Mouse (Mus musculus) kidney, embryonic 14.5 days (tissue): ENCODE results near the gene Fam214b. TPM values are rescaled to one million over a fixed set of nuclear protein-coding genes. Genes with fewer than 3 reads are reported as not detected.
"Not testable (repeated sequence)": the region's sequence is repeated elsewhere in the genome, so short reads cannot be mapped to it uniquely, and the experiment has no call there.

Experiments used
- ATAC-seq: fragments of 200-750 bp; cut with Nextera tagmentation; 2 replicates; pipeline ENCODE4 v1.8.0; 2017; ENCODE audit warnings: moderate number of reproducible peaks, mild to moderate bottlenecking, moderate TSS enrichment, moderate library complexity; ENCODE audit not compliant: low FRiP score, low TSS enrichment
- H3K27ac ChIP-seq: fragments of 300-500 bp; sonication (generic); 2 replicates; pipeline ENCODE4 v1.5.1; 2014; ENCODE audit warnings: low read depth, mild to moderate bottlenecking, low read length, moderate library complexity, mixed read lengths
- H3K27me3 ChIP-seq: fragments of 300-500 bp; sonication (generic); 2 replicates; pipeline ENCODE4 v1.6.1; 2014; ENCODE audit warnings: mild to moderate bottlenecking, low read length; ENCODE audit not compliant: control insufficient read depth, insufficient read depth
- H3K36me3 ChIP-seq: fragments of 300-500 bp; sonication (generic); 2 replicates; pipeline ENCODE4 v1.6.1; 2014; ENCODE audit warnings: low read length, mixed read lengths; ENCODE audit not compliant: control insufficient read depth, insufficient read depth
- H3K4me1 ChIP-seq: fragments of 300-500 bp; sonication (generic); 2 replicates; pipeline ENCODE4 v1.6.1; 2014; ENCODE audit warnings: low read length, mixed read lengths; ENCODE audit not compliant: control insufficient read depth, insufficient read depth
- H3K4me2 ChIP-seq: fragments of 300-500 bp; sonication (generic); replicated peaks from 2 replicates; pipeline ENCODE4 v1.6.1; 2014; ENCODE audit warnings: low read depth, mild to moderate bottlenecking, low read length
- H3K4me3 ChIP-seq: fragments of 300-500 bp; sonication (generic); 2 replicates; pipeline ENCODE4 v1.5.1; 2014; ENCODE audit warnings: mild to moderate bottlenecking, low read length
- H3K9ac ChIP-seq: fragments of 300-500 bp; sonication (generic); 2 replicates; pipeline ENCODE4 v1.6.1; 2014; ENCODE audit warnings: low read depth, mild to moderate bottlenecking, low read length, moderate library complexity
- H3K9me3 ChIP-seq: fragments of 300-500 bp; sonication (generic); 2 replicates; pipeline ENCODE4 v1.6.1; 2016; ENCODE audit warnings: low read length; ENCODE audit not compliant: control insufficient read depth
- WGBS: fragments of 180-500 bp; shearing (Covaris S2); extraction: QIAGEN DNeasy Blood & Tissue Kit; methylation state at CpG from one replicate; pipeline ENCODE4 v1.1.7; 2014; 5-methylcytosine and 5-hydroxymethylcytosine counted together
- polyA plus RNA-seq: library from polyadenylated mRNA; unstranded; fragments of >200 nt; fragmentation: Nextera tagmentation; extraction: Ambion mirVana; gene quantifications from 2 replicates; pipeline ENCODE4 v1.2.1, GENCODE M21; 2014

The Fam214b gene
- polyA plus RNA-seq, 1 experiment from 2014 or later = 8.3 TPM

- no peak for ATAC-seq
- Histone ChIP-seq H3K4me2 (no peak overlapping the region), H3K9me3 (no peaks in the 10 kb centered on the region), H3K4me3 (no peak overlapping the region), H3K4me1 (peaks cover 6% of the 10 kb centered on the region; the same call in 1 of the 2 replicates), H3K36me3 (peaks cover 3% of the 10 kb centered on the region; the same call in 1 of the 2 replicates), H3K9ac (no peak overlapping the region), H3K27ac (no peak overlapping the region), H3K27me3 (no peaks in the 10 kb centered on the region)
- WGBS = 52% methylated on average over 2 of the region's 2 CpGs
Observed at GRCm38 (mm10) chr4:43005765-43006164, 40.3 kb downstream of the Fam214b start.

- H3K27ac ChIP-seq = no peak overlapping the region
- no peaks in the 10 kb centered on the region for H3K27me3 ChIP-seq
- no peaks in the 10 kb centered on the region for H3K9me3 ChIP-seq
- ATAC-seq = no peak
- peaks cover 3% of the 10 kb centered on the region; the same call in 1 of the 2 replicates for H3K36me3 ChIP-seq
- H3K4me1 ChIP-seq = peaks cover 6% of the 10 kb centered on the region; the same call in 1 of the 2 replicates
- H3K9ac ChIP-seq = no peak overlapping the region
- H3K4me3 ChIP-seq = no peak overlapping the region
- H3K4me2 ChIP-seq = no peak overlapping the region
- WGBS = 96% methylated on average over 3 of the region's 3 CpGs
Observed at GRCm38 (mm10) chr4:43004951-43005350, 41.1 kb downstream of the Fam214b start.

GRCm38 (mm10) chr4:43002756-43003439 is 43.1 kb downstream of the Fam214b start:
- H3K27me3 ChIP-seq = no peaks in the 10 kb centered on the region
- H3K27ac ChIP-seq = no peak overlapping the region
- no peaks in the 10 kb centered on the region for H3K9me3 ChIP-seq
- no peak overlapping the region for H3K9ac ChIP-seq
- no peak for ATAC-seq
- H3K36me3 ChIP-seq = peaks cover 6% of the 10 kb centered on the region; the same call in 1 of the 2 replicates
- 80% methylated on average over 12 of the region's 12 CpGs for WGBS
- H3K4me3 ChIP-seq = no peak overlapping the region
- H3K4me2 ChIP-seq = no peak overlapping the region
- peaks cover 12% of the 10 kb centered on the region for H3K4me1 ChIP-seq

GRCm38 (mm10) chr4:43001272-43001671 is 44.7 kb downstream of the Fam214b start:
- Histone ChIP-seq H3K36me3 (peaks cover 11% of the 10 kb centered on the region; the same call in 1 of the 2 replicates), H3K4me3 (no peak overlapping the region), H3K27me3 (no peaks in the 10 kb centered on the region), H3K4me1 (peaks cover 16% of the 10 kb centered on the region), H3K9me3 (no peaks in the 10 kb centered on the region), H3K27ac (no peak overlapping the region; the same call in 1 of the 2 replicates), H3K9ac (no peak overlapping the region), H3K4me2 (no peak overlapping the region)
- no peak for ATAC-seq
- 94% methylated on average over 2 of the region's 2 CpGs for WGBS

GRCm38 (mm10) chr4:43000141-43000986 is 45.7 kb downstream of the Fam214b start, which contains the start of gene Vcp:
Gene Vcp, minus strand, starts transcription at chr4:43000507.
- not testable (repeated sequence) for H3K9me3 ChIP-seq, H3K27me3 ChIP-seq
- ATAC-seq = peak; percentile 99
- peak within 1 kb of the TSS; percentile 91 for H3K4me3 ChIP-seq
- under 1% methylated on average over 46 of the region's 56 CpGs for WGBS
- peak within 1 kb of the TSS; percentile 85 for H3K4me2 ChIP-seq
- H3K9ac ChIP-seq = peak within 1 kb of the TSS; percentile 89
- H3K27ac ChIP-seq = peak within 1 kb of the TSS; percentile 100
- peaks cover 20% of the 10 kb centered on the region for H3K36me3 ChIP-seq
- peaks cover 16% of the 10 kb centered on the region for H3K4me1 ChIP-seq

GRCm38 (mm10) chr4:42999451-43000140 is 46.4 kb downstream of the Fam214b start:
- Histone ChIP-seq H3K9ac (peak overlapping the region; percentile 89), H3K4me3 (peak overlapping the region; percentile 91), H3K36me3 (peaks cover 26% of the 10 kb centered on the region), H3K27ac (peak overlapping the region; percentile 100), H3K27me3 (no peaks in the 10 kb centered on the region), H3K9me3 (no peaks in the 10 kb centered on the region), H3K4me2 (peak overlapping the region; percentile 85), H3K4me1 (peaks cover 16% of the 10 kb centered on the region)
- peak; percentile 83 for ATAC-seq
- WGBS = under 1% methylated on average over 51 of the region's 51 CpGs

- Histone ChIP-seq H3K4me1 (peaks cover 16% of the 10 kb centered on the region), H3K9me3 (no peaks in the 10 kb centered on the region), H3K27ac (no peak overlapping the region; the same call in 1 of the 2 replicates), H3K36me3 (peaks cover 41% of the 10 kb centered on the region), H3K4me3 (peak overlapping the region; percentile 91; the same call in 1 of the 2 replicates), H3K9ac (peak overlapping the region; percentile 89; the same call in 1 of the 2 replicates), H3K27me3 (no peaks in the 10 kb centered on the region), H3K4me2 (peak overlapping the region; percentile 85)
- WGBS = 62% methylated on average over 2 of the region's 2 CpGs
- ATAC-seq = no peak
Observed at GRCm38 (mm10) chr4:42998022-42998421, 48.0 kb downstream of the Fam214b start.

- Histone ChIP-seq H3K27me3 (no peaks in the 10 kb centered on the region), H3K4me1 (no peaks in the 10 kb centered on the region), H3K27ac (no peak overlapping the region), H3K9me3 (no peaks in the 10 kb centered on the region), H3K4me3 (no peak overlapping the region), H3K9ac (no peak overlapping the region), H3K4me2 (no peak overlapping the region), H3K36me3 (peaks cover 96% of the 10 kb centered on the region)
- no peak for ATAC-seq
- whole genome bisulfite sequencing = 79% methylated on average over 1 of the region's 1 CpGs
Observed at GRCm38 (mm10) chr4:42988296-42988695, 57.7 kb downstream of the Fam214b start.
